Mouse (Mus musculus) liver, embryonic 14.5 days (tissue): ENCODE measurements around the gene Pik3r2.

Experiments used
- CTCF ChIP-seq: IDR thresholded peaks from 2 replicates; pipeline ENCODE4 v1.5.1; 2016; ENCODE audit warnings: antibody characterized with exemption, low read depth, control low read depth
- EP300 ChIP-seq: IDR thresholded peaks from 2 replicates; pipeline ENCODE4 v1.6.1; 2016; ENCODE audit warnings: antibody characterized with exemption, low read depth

GRCm38 (mm10) chr8:70760775-70761406 lies 15.6 kb downstream of the Pik3r2 start, which contains the start of gene Mpv17l2:
- no peak for TF ChIP-seq CTCF
- TF ChIP-seq EP300: no peak
